Mouse (Mus musculus): Measurements from ENCODE around the gene Rpl32. TPM values are rescaled to one million over a fixed set of nuclear protein-coding genes. Genes with fewer than 3 reads are reported as not detected.

The Rpl32 gene
- total RNA-seq, 1 experiment from 2014 or later, result 6,333 TPM

DNA sequence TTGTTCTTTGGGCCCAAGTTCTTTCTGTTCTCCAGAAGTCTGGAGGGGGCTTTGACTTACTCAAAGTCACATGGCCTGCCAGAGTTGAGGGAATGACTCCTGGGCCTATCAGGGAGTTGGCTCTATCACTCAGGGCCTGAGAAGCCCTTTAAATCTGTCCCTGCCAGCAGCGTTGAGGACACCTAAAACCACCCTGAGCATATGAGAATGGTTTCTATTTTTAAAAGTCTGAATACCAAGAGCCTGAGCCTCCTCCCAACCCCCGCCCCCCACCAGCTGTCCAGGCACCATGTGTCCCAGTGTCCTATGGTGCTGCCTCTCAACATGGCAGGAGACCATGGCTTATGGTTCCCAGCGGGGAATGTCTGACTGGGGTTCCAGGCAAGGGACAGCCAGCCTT, 32.7 kb downstream of the Rpl32 start:
- no peak for ATAC-seq (replicated peaks in 1 of 2; ENCODE audit: insufficient read depth in 1 of 2, low FRiP score in 2 of 2, low TSS enrichment in 1 of 2, low read depth in 1 of 2, poor library complexity in 2 of 2, severe bottlenecking in 2 of 2)

DNA sequence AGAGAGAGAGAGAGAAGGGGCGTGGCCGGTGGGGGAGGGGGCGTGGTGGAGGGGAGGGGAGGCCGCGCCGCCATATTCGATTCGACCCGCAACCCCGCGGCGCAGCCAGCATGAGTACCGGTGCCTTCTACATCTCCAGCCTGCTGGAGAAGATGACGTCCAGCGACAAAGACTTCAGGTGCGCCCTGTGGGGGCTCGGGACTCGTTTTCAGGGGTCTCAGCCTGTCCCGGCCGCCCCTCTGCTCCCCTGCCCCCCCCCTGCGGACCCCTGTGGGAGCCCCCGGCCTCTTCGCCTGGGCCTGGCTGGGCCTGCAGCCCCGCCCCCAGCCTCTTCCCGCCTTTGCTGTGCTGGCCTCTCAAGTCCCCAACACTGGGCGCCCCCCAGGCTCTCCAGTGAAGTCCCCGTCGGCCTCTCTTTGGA, 34.0 kb downstream of the Rpl32 start, which contains the start of gene Cand2:
Gene Cand2, plus strand, starts transcription at position 38 of the 421 bp plus-strand sequence.
- ATAC-seq (replicated peaks in 1 of 2; ENCODE audit: insufficient read depth in 1 of 2, low FRiP score in 2 of 2, low TSS enrichment in 1 of 2, low read depth in 1 of 2, poor library complexity in 2 of 2, severe bottlenecking in 2 of 2), result no peak

DNA sequence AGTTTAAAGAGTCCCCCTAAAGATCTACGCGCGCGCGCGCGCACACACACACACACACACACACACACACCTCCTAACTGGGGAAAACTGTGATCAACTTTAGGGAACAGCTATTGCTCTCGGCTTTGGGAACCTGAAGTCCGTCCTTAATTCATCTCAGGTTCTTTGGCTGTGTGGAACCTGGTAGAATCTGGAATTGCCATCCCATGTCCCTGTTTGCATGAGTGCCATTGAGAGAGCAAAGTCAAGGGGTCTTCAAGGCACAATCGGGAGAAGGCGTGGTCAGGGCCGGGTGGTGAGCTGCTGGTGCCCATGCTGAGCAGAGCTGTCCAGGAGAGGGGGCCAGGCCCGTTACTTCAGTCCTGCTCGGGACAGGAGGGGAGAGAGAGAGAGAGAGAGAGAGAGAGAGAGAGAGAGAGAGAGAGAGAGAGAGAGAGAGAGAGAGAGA, 34.6 kb downstream of the Rpl32 start:
- ATAC-seq (replicated peaks in 1 of 2; ENCODE audit: insufficient read depth in 1 of 2, low FRiP score in 2 of 2, low TSS enrichment in 1 of 2, low read depth in 1 of 2, poor library complexity in 2 of 2, severe bottlenecking in 2 of 2), result peak in 1 of 2 experiments; percentile 42; a peak in 1 of 4 replicates

DNA sequence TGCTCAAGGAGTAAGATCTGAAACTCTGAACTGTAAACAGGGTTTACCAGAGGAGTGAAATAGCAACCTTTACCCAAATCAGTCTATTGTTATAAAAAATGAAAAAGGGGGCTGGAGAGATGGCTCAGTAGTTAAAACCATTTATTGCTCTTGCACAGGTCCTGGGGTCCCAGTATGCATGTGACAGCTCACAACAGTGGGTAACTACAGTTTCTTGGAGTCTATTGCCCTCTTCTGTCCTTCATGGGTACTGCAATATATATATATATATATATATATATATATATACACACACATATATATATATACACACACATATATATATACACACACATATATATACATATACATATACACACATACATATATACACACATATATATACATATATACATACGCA, 35.9 kb downstream of the Rpl32 start:
- no peak for ATAC-seq (replicated peaks in 1 of 2; ENCODE audit: insufficient read depth in 1 of 2, low FRiP score in 2 of 2, low TSS enrichment in 1 of 2, low read depth in 1 of 2, poor library complexity in 2 of 2, severe bottlenecking in 2 of 2)

DNA sequence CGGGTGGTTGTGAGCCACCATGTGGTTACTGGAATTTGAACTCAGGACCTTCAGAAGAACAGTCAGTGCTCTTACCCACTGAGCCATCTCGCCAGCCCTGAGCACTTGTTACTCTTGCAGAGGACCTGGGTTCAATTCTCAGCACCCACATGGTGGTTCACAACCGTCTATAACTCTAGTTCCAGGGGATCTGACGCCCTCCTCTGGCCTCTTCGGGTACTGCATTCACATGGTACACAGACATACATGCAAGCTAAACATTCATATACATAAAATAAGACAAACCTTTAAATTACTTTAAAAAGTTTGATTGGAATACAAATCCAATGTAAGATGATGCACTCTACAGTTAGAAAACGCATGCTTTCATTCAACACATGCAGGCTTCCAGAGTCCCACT, 36.3 kb downstream of the Rpl32 start:
- ATAC-seq (replicated peaks in 1 of 2; ENCODE audit: insufficient read depth in 1 of 2, low FRiP score in 2 of 2, low TSS enrichment in 1 of 2, low read depth in 1 of 2, poor library complexity in 2 of 2, severe bottlenecking in 2 of 2), result no peak

DNA sequence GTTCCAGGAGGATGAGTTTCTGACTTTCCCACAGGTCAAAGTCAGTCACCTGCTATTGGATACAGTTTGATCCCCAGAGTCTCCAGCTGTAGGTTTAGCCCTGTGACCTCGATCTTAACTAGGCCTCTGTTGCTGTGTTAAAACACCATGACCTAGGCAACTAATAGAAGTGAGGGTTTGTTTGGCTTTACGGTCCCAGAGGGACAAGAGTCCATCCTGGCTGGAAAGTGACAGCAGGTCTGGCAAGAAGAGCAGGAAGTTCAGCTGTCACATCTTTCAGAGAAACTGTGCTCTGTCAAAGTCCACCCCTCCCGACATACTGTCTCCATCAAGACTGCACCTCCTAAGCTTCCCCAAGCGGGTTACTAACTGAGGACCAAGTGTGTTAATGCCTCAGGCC, 37.7 kb downstream of the Rpl32 start:
- no peak for ATAC-seq (replicated peaks in 1 of 2; ENCODE audit: insufficient read depth in 1 of 2, low FRiP score in 2 of 2, low TSS enrichment in 1 of 2, low read depth in 1 of 2, poor library complexity in 2 of 2, severe bottlenecking in 2 of 2)

DNA sequence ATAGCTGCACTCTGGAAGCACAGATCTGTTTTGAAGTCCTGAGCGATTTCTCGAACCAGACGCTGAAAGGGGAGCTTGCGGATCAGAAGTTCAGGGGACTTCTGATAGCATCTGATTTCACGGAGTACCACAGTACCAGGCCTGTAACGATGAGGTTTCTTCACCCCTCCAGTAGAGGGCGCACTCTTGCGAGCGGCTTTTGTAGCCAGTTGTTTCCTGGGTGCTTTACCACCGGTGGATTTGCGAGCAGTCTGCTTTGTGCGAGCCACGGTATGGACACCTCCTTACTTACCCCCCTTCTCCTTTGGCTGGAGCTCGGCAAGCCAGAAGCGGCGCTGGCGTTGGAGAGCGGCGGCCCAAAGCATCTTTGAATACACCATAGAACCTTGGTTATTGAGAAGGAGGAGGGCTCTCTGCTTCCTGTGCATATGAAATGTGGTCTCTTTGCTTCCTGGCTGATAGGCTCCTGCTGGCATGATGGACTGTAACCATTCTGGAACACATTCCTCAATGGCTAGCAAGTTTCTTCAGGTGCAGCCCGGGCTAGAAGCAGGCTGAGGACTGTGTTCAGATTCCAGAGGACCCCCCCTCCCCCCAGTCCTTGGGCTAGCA, 38.4 kb downstream of the Rpl32 start:
- peak; percentile 48 to 57; a peak in 2 of 4 replicates for ATAC-seq (replicated peaks in 1 of 2; ENCODE audit: insufficient read depth in 1 of 2, low FRiP score in 2 of 2, low TSS enrichment in 1 of 2, low read depth in 1 of 2, poor library complexity in 2 of 2, severe bottlenecking in 2 of 2)

DNA sequence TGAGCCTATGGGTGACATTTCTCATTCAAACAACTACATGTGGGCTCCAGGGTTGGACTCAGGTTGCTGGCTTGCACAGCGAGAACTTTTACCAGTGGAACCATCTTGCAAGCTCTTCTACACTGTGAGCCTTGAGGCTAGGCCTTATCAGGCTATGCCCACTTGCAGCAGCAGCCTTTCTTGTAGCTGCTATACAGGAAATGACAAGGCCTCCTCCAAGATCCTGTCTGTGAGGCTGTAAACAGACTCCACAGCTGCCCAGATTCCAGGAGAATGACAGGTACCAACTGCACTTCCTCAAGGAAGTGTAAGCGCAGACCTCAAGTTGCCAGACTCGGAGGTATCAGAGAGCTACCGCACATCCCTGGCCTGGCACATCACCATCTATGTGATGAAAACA, 40.3 kb downstream of the Rpl32 start:
- peak; percentile 38 to 59 for ATAC-seq (replicated peaks in 1 of 2; ENCODE audit: insufficient read depth in 1 of 2, low FRiP score in 2 of 2, low TSS enrichment in 1 of 2, low read depth in 1 of 2, poor library complexity in 2 of 2, severe bottlenecking in 2 of 2)

DNA sequence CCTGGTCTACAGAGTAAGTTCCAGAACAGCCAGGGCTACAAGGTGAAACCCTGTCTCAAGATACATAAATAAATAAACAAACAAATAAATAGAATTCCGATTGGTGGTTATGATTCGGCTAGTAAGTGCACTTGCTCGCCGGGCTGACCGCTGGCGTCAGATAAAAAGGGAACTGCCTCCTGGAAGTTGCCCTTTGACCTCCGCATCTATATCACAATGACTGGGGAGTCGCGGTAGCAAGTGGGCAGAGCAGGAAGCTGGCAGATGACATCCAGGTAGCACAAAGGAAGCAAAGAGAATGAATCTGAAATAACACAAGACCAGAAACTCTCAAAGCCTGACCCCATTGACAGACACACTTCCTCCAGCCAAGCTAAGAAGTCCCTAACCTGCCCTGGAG, 41.2 kb downstream of the Rpl32 start:
- ATAC-seq (replicated peaks in 1 of 2; ENCODE audit: insufficient read depth in 1 of 2, low FRiP score in 2 of 2, low TSS enrichment in 1 of 2, low read depth in 1 of 2, poor library complexity in 2 of 2, severe bottlenecking in 2 of 2), result no peak

DNA sequence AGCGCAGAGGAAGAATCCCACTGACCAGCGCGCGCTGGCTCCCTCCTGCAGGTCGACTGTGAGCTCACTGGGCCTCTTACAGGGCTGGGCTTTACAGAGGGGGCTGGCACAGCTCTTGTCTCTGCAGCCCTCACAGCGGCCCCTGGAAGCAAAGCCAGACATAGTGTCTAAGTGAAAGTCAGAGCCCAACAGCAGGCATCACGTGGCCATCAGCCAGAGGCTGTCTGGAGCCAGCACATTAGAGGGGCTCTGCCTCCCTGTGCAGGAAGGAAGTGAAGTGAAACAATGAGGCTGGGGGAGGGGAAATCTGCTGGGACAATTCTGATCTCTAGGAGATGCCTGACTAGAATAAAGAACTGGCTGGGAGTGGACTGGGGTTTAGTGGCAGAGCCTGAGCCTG, 44.4 kb downstream of the Rpl32 start:
- peak; percentile 56 to 73 for ATAC-seq (replicated peaks in 1 of 2; ENCODE audit: insufficient read depth in 1 of 2, low FRiP score in 2 of 2, low TSS enrichment in 1 of 2, low read depth in 1 of 2, poor library complexity in 2 of 2, severe bottlenecking in 2 of 2)

DNA sequence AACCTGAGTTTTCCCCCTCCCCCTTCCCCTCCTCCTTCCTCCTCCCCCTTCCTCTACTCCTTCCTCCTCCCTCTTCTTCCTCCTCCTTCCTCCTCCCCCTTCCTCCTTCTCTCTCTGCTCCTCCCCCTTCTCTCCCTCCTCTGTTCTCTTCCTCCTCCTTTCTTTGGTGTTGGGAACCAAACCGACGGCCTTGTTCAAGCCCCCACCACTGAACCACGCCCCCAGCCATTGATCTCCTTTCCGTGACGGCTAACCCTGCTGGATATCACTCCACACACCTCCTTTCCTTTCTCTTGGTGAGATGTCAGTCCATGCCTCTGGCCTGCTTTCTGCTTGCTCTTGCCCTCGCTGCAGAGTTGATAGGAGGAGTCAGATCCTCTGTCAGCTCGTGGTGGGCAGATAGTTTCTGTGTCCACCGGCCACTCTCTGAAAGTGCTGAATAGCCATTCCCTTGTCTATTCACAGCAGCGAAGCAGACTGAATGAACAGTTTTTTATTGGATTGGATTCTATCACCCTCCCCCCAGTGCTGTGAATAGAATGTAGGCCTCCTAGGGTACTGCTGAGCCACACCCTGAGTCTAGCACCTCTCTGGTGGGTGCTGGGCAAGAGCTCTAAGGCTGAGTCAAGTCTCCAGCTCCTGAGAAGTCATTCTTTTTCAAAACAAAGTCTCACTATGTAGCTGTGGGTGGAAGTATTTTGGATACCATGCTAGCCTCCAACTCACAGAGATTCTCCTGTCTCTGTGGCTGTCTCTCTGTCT, 46.4 kb downstream of the Rpl32 start, which contains the start of gene Tmem40:
Gene Tmem40, minus strand, starts transcription at position 416 of the 762 bp plus-strand sequence.
- ATAC-seq (replicated peaks in 1 of 2; ENCODE audit: insufficient read depth in 1 of 2, low FRiP score in 2 of 2, low TSS enrichment in 1 of 2, low read depth in 1 of 2, poor library complexity in 2 of 2, severe bottlenecking in 2 of 2), result no peak

DNA sequence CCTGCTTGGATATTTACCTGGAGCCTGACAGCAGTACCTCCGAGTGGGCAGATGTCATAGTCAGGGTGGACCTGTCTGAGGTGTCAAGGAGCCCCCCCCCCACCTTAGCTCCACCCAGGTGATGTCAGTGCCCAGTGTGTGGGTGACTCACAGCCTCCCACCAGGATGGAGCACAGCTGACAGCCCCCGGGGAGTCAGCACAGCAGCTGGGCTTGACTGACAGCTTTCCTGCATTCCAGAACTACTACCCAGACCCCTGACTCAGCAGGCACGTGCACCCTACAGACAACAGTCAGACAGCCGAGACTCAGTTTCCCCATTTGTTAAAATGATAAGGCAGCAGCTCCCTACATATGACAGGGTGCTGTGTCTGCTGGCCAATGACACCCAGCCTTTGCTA, 47.6 kb downstream of the Rpl32 start:
- no peak for ATAC-seq (replicated peaks in 1 of 2; ENCODE audit: insufficient read depth in 1 of 2, low FRiP score in 2 of 2, low TSS enrichment in 1 of 2, low read depth in 1 of 2, poor library complexity in 2 of 2, severe bottlenecking in 2 of 2)

DNA sequence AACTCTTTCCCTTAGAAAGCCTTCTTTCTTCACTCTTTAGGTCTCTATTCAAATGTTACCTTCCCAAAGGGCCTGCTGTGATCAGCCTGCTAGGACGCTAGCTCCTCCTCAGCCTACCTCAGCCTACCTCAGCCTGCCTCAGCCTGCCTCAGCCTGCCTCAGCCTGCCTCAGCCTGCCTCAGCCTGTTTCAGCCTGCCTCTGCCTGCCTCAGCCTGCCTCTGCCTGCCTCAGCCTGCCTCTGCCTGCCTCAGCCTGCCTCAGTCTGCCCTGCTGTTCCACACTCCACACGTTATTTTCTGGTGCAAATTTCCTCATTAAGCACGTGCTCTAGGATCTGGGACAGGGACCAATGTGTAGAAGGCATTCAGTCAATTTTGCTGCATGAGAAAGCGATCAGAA, 48.4 kb downstream of the Rpl32 start:
- ATAC-seq (replicated peaks in 1 of 2; ENCODE audit: insufficient read depth in 1 of 2, low FRiP score in 2 of 2, low TSS enrichment in 1 of 2, low read depth in 1 of 2, poor library complexity in 2 of 2, severe bottlenecking in 2 of 2), result no peak

DNA sequence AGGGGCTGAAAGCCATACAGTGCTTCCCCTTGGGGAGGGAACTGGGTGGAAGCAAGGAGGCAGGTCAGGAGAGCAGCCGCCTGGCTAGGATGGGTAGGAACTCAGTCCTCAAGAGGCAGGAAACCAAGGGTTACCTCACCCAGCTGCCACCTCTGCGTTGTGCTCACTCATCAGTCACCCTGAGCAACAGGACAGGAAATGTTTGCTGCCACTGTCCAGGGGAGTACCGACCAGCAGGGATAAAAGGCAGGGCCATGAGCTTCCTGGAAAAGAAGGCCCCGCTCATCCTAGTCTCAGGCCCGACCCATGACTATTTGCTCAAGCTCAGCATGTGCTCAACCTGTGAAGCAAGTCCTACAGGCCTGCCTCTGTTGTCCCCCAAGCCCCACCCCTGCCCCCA, 49.1 kb downstream of the Rpl32 start:
- ATAC-seq (replicated peaks in 1 of 2; ENCODE audit: insufficient read depth in 1 of 2, low FRiP score in 2 of 2, low TSS enrichment in 1 of 2, low read depth in 1 of 2, poor library complexity in 2 of 2, severe bottlenecking in 2 of 2), result peak; percentile 43 to 62

DNA sequence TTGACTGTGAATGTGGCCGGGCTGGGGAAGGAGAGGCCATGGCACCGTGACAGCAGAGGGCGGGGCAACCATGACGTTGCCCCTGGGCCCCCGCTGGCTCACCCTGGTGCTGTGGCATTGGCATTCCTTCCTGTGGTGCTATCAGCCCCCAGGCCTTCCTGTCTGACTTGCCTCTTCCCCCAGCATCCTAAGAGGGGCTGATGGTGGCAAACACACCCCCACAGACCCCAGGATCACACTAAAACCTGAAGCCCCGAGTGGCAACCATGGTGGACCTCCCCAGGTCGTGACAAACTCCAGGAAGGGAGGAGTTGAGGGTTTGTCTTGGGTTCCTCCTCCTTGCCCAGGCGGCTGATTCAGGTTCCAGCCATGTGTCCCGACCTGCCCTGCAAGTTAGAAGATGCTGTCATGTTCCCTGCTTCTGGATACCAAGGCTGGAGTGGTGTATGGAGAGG, 49.5 kb downstream of the Rpl32 start:
- ATAC-seq (replicated peaks in 1 of 2; ENCODE audit: insufficient read depth in 1 of 2, low FRiP score in 2 of 2, low TSS enrichment in 1 of 2, low read depth in 1 of 2, poor library complexity in 2 of 2, severe bottlenecking in 2 of 2), result peak; percentile 65 to 70

DNA sequence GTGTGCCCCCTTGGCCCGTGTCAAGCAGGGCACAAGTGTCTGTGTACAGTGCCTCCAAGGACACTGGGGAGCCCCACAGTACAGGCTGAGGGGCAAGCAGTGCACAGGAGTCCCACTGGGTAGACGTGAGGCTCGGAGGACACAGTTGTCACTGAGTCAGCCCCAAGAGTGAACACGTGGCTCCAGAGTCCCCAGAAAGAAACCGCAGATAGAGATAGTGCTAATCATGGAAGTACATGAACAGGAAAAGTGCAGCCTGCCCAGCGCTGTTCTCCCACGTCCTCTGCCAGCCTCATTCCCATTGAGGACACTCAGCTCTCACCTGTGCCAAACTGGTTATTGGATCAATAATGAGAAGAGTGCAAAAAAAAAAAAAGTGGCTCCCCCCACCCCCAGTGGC, 53.0 kb downstream of the Rpl32 start:
- no peak for ATAC-seq (replicated peaks in 1 of 2; ENCODE audit: insufficient read depth in 1 of 2, low FRiP score in 2 of 2, low TSS enrichment in 1 of 2, low read depth in 1 of 2, poor library complexity in 2 of 2, severe bottlenecking in 2 of 2)

Data from hematopoietic stem cell, adult 5-6 weeks (primary cell).